Mouse (Mus musculus) forebrain, embryonic 16.5 days (tissue): ENCODE measurements around the gene Lclat1. TPM values are rescaled to one million over a fixed set of nuclear protein-coding genes. Genes with fewer than 3 reads are reported as not detected.
A peak's percentile ranks its signal among the peaks of the same experiment; 100 is the strongest.

ENCODE experiments used
- ATAC-seq: fragments of 200-750 bp; cut with Nextera tagmentation; 2 replicates; pipeline ENCODE4 v1.8.0; 2017; ENCODE audit warnings: mild to moderate bottlenecking, moderate library complexity
- H3K27ac ChIP-seq: fragments of 300-500 bp; sonication (generic); 2 replicates; pipeline ENCODE4 v1.5.1; 2014; ENCODE audit warnings: low read length, control low read depth
- H3K27me3 ChIP-seq: fragments of 300-500 bp; sonication (generic); replicated peaks from 2 replicates; pipeline ENCODE4 v1.6.1; 2014; ENCODE audit warnings: low read length; ENCODE audit not compliant: control insufficient read depth, insufficient read depth
- H3K36me3 ChIP-seq: fragments of 300-500 bp; sonication (generic); 2 replicates; pipeline ENCODE4 v1.6.1; 2014; ENCODE audit not compliant: control insufficient read depth, insufficient read depth
- H3K4me1 ChIP-seq: fragments of 300-500 bp; sonication (generic); replicated peaks from 2 replicates; pipeline ENCODE4 v1.6.1; 2014; ENCODE audit warnings: low read length; ENCODE audit not compliant: control insufficient read depth, insufficient read depth
- H3K4me2 ChIP-seq: fragments of 300-500 bp; sonication (generic); 2 replicates; pipeline ENCODE4 v1.6.1; 2014; ENCODE audit warnings: mild to moderate bottlenecking, low read length, control low read depth
- H3K4me3 ChIP-seq: fragments of 300-500 bp; sonication (generic); replicated peaks from 2 replicates; pipeline ENCODE4 v1.5.1; 2014; ENCODE audit warnings: mild to moderate bottlenecking, low read length, control low read depth
- H3K9ac ChIP-seq: fragments of 300-500 bp; sonication (generic); replicated peaks from 2 replicates; pipeline ENCODE4 v1.6.1; 2014; ENCODE audit warnings: low read depth, low read length, control low read depth
- H3K9me3 ChIP-seq: fragments of 300-500 bp; sonication (generic); 2 replicates; pipeline ENCODE4 v1.6.1; 2016; ENCODE audit warnings: low read length; ENCODE audit not compliant: control insufficient read depth
- WGBS: fragments of 180-500 bp; shearing (Covaris S2); extraction: QIAGEN DNeasy Blood & Tissue Kit; methylation state at CpG from one replicate; pipeline ENCODE4 v1.1.7; 2014; 5-methylcytosine and 5-hydroxymethylcytosine counted together
- polyA plus RNA-seq: library from polyadenylated mRNA; unstranded; fragments of >200 nt; fragmentation: Nextera tagmentation; extraction: Ambion mirVana; gene quantifications from 2 replicates; pipeline ENCODE4 v1.2.1, GENCODE M21; 2015

The Lclat1 gene
- polyA plus RNA-seq, 1 experiment from 2014 or later: 9.8 TPM

DNA sequence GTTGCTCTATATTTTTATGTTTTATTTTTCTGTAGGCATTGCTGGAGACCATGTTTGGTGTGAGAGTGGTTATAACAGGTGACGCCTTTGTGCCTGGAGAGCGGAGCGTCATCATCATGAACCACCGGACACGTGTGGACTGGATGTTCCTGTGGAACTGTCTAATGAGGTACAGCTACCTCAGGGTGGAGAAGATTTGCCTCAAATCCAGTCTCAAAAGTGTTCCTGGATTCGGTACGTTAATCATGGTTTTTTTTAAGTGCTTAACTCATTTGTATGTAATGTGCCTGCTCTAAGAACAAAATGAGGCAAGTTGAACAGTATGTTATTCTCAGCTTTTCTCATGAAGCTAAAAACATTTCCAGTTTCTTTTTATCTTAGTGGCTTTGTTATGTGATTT lies 61.7 kb downstream of the Lclat1 start:
- no peak overlapping the region for H3K9ac ChIP-seq
- WGBS: 89% methylated on average over 7 of the region's 7 CpGs
- no peaks in the 10 kb centered on the region for H3K4me1 ChIP-seq
- no peak overlapping the region for H3K27ac ChIP-seq
- no peaks in the 10 kb centered on the region for H3K27me3 ChIP-seq
- no peak overlapping the region for H3K4me2 ChIP-seq
- H3K36me3 ChIP-seq: no peaks in the 10 kb centered on the region
- no peak for ATAC-seq
- no peak overlapping the region for H3K4me3 ChIP-seq
- H3K9me3 ChIP-seq: no peaks in the 10 kb centered on the region

- Histone ChIP-seq H3K4me1 (no peaks in the 10 kb centered on the region), H3K27me3 (no peaks in the 10 kb centered on the region), H3K9me3 (no peaks in the 10 kb centered on the region), H3K9ac (no peak overlapping the region), H3K36me3 (no peaks in the 10 kb centered on the region), H3K4me2 (no peak overlapping the region), H3K27ac (no peak overlapping the region), H3K4me3 (no peak overlapping the region)
- 92% methylated on average over 5 of the region's 5 CpGs for WGBS
- ATAC-seq: no peak
These were observed 62.4 kb downstream of the Lclat1 start for GRCm38 (mm10) chr17:73170141-73170540.

GRCm38 (mm10) chr17:73174083-73174562 lies 66.3 kb downstream of the Lclat1 start:
- Histone ChIP-seq H3K9ac (no peak overlapping the region), H3K27me3 (no peaks in the 10 kb centered on the region), H3K4me1 (no peaks in the 10 kb centered on the region), H3K36me3 (no peaks in the 10 kb centered on the region), H3K4me2 (no peak overlapping the region), H3K9me3 (no peaks in the 10 kb centered on the region), H3K27ac (no peak overlapping the region), H3K4me3 (no peak overlapping the region)
- ATAC-seq: peak; percentile 28; the same call in 1 of the 2 replicates
- 42% methylated on average over 5 of the region's 5 CpGs for WGBS

DNA sequence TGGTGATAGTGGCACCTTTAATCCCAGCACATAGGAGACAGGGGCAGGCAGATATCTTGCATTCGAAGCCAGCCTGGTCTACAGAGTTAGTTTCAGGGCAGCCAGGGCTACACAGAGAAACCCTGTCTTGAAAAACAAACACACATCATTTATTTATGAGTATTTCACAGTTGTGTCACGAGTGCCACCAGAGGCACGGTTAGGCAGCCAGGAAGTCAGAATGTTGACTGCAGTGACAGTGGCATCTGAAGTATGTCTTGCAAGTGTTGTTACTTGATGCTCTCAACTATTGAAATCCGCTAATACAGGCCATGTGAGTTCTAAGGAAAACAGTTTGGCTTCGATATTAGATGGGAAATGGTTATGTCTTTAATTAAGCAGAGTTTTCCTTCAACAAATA lies 67.9 kb downstream of the Lclat1 start:
- WGBS: 90% methylated on average over 5 of the region's 5 CpGs
- no peak for ATAC-seq
- H3K4me2 ChIP-seq: no peak overlapping the region
- H3K27ac ChIP-seq: no peak overlapping the region
- no peak overlapping the region for H3K9ac ChIP-seq
- H3K36me3 ChIP-seq: no peaks in the 10 kb centered on the region
- no peaks in the 10 kb centered on the region for H3K9me3 ChIP-seq
- H3K4me3 ChIP-seq: no peak overlapping the region
- H3K27me3 ChIP-seq: no peaks in the 10 kb centered on the region
- no peaks in the 10 kb centered on the region for H3K4me1 ChIP-seq

DNA sequence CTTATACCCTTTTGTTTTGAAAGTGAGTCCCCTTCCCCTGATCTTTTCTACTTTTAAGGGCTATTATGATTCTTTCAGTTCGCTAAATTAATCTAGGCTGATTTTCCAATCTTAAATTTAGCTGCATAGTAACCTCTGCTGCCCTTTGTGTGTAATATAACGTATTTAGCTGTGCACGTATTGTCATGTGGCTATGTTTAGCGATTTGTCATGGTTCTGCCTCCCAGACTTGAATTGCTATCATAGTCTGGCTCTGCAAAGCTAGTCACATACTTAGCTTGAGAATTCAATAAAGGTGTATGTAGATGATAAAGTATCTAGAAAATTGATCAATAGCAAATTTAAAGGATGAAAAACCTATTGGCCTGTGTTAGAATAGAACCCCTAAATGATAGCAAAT lies 69.3 kb downstream of the Lclat1 start:
- WGBS: 90% methylated on average over 4 of the region's 4 CpGs
- Histone ChIP-seq H3K4me2 (no peak overlapping the region), H3K9ac (no peak overlapping the region), H3K4me1 (no peaks in the 10 kb centered on the region), H3K27me3 (no peaks in the 10 kb centered on the region), H3K4me3 (no peak overlapping the region), H3K9me3 (no peaks in the 10 kb centered on the region), H3K27ac (no peak overlapping the region), H3K36me3 (no peaks in the 10 kb centered on the region)
- ATAC-seq: no peak

GRCm38 (mm10) chr17:73186929-73187328 lies 79.1 kb downstream of the Lclat1 start:
- Histone ChIP-seq H3K27ac (no peak overlapping the region), H3K4me3 (no peak overlapping the region), H3K27me3 (no peaks in the 10 kb centered on the region), H3K4me2 (no peak overlapping the region), H3K4me1 (no peaks in the 10 kb centered on the region), H3K9me3 (no peaks in the 10 kb centered on the region), H3K9ac (no peak overlapping the region), H3K36me3 (no peaks in the 10 kb centered on the region)
- WGBS: 94% methylated on average over 5 of the region's 5 CpGs
- no peak for ATAC-seq

DNA sequence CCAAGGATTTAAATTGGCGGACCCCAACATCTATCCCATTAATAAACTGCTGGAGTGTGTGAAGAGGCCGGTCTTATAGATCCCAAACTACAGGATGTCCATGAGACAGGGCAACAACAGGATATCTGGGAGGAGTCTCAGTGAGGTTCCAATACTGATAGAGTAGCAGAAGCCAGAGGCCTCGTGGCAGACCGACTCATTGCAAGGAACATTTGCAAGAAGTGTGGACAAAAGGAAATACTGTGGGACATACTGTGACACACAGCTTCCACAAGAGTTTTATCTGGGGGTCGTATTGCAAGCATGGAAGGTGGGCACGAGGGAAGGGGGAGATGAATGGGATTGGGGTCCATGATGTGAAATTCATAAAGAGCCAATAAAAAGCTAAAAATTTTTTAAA lies 86.4 kb downstream of the Lclat1 start:
- Histone ChIP-seq H3K4me3 (no peak overlapping the region), H3K4me1 (no peaks in the 10 kb centered on the region), H3K9ac (no peak overlapping the region), H3K27ac (no peak overlapping the region), H3K4me2 (no peak overlapping the region), H3K9me3 (no peaks in the 10 kb centered on the region), H3K27me3 (no peaks in the 10 kb centered on the region), H3K36me3 (no peaks in the 10 kb centered on the region)
- WGBS: 82% methylated on average over 6 of the region's 6 CpGs
- no peak for ATAC-seq

DNA sequence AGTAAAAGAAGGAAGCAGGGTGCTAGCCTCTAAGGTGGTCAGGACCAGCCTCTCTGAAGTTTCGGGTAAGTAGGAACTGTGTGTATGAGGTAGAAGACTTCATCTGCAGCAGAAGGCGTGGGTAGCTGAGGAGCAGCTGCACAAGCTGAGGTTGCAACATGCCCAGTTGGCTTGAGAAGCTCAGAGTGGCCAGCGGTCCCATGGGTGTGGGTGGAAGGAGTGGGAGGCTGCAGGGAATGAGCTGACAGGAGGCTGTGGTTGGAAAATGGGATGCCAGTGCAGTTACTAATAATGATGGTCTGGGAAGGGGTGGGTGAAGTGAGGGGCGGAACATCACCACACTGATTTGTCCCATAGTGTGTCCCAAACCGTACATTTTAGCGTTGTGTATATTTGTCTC lies 86.8 kb downstream of the Lclat1 start:
- H3K27me3 ChIP-seq: no peaks in the 10 kb centered on the region
- no peak for ATAC-seq
- no peaks in the 10 kb centered on the region for H3K9me3 ChIP-seq
- no peak overlapping the region for H3K27ac ChIP-seq
- H3K4me2 ChIP-seq: no peak overlapping the region
- 95% methylated on average over 6 of the region's 6 CpGs for whole genome bisulfite sequencing
- H3K4me1 ChIP-seq: no peaks in the 10 kb centered on the region
- H3K36me3 ChIP-seq: no peaks in the 10 kb centered on the region
- H3K9ac ChIP-seq: no peak overlapping the region
- no peak overlapping the region for H3K4me3 ChIP-seq

GRCm38 (mm10) chr17:73195074-73195723 lies 87.4 kb downstream of the Lclat1 start:
- 88% methylated on average over 2 of the region's 2 CpGs for WGBS
- Histone ChIP-seq H3K27ac (no peak overlapping the region), H3K9me3 (no peaks in the 10 kb centered on the region), H3K4me1 (no peaks in the 10 kb centered on the region), H3K9ac (no peak overlapping the region), H3K4me3 (no peak overlapping the region), H3K36me3 (no peaks in the 10 kb centered on the region), H3K27me3 (no peaks in the 10 kb centered on the region), H3K4me2 (no peak overlapping the region)
- no peak for ATAC-seq

DNA sequence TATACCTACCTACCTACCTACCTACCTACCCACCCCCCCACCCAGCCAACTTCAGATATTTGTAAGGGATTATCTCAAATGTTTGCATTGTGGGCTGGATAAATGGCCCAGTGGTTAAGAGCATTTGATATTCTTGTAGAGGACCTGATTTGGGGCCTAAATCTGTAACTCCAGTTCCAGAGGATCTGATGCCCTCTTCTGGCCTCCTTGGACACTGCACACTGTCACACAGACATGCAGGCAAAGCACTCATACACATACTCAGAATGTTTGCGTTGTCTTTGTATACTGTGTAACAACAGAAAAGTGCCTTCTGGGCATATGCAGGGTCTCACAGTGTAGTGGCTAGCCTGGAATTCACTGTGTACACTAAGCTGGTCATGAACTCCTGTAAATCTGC lies 88.4 kb downstream of the Lclat1 start:
- Histone ChIP-seq H3K36me3 (no peaks in the 10 kb centered on the region), H3K9me3 (no peaks in the 10 kb centered on the region), H3K4me2 (no peak overlapping the region), H3K27ac (no peak overlapping the region), H3K4me3 (no peak overlapping the region), H3K4me1 (no peaks in the 10 kb centered on the region), H3K27me3 (no peaks in the 10 kb centered on the region), H3K9ac (no peak overlapping the region)
- no peak for ATAC-seq
- 100% methylated on average over 1 of the region's 1 CpGs for WGBS
